Mouse (Mus musculus): ENCODE measurements around the gene Abhd14b.

The Abhd14b gene

GRCm38 (mm10) chr9:106460401-106461025 is 13.3 kb downstream of the Abhd14b start:
- no peak for DNase-seq (ENCODE audit: low read depth)

- DNase-seq (ENCODE audit: low read depth) = no peak
These were observed 13.8 kb downstream of the Abhd14b start for GRCm38 (mm10) chr9:106461026-106461415.

GRCm38 (mm10) chr9:106461641-106462429 is 14.6 kb downstream of the Abhd14b start:
- DNase-seq (ENCODE audit: low read depth) = no peak

- no peak for DNase-seq (ENCODE audit: low read depth)
These were observed 15.2 kb downstream of the Abhd14b start for GRCm38 (mm10) chr9:106462430-106462800.

GRCm38 (mm10) chr9:106463122-106464063 is 16.1 kb downstream of the Abhd14b start:
- DNase-seq (ENCODE audit: low read depth) = no peak

- DNase-seq (ENCODE audit: low read depth) = no peak
These were observed 17.7 kb downstream of the Abhd14b start for GRCm38 (mm10) chr9:106464751-106465541.

GRCm38 (mm10) chr9:106465571-106466200 is 18.4 kb downstream of the Abhd14b start, which contains the start of gene Gpr62:
Gpr62 (minus strand) TSS chr9:106465938.
- no peak for DNase-seq (ENCODE audit: low read depth)

GRCm38 (mm10) chr9:106466721-106467120 is 19.5 kb downstream of the Abhd14b start:
- no peak for DNase-seq (ENCODE audit: low read depth)

- DNase-seq (ENCODE audit: low read depth) = no peak
These were observed 20.5 kb downstream of the Abhd14b start for GRCm38 (mm10) chr9:106467746-106468145.

- no peak for DNase-seq (ENCODE audit: low read depth)
These were observed 22.1 kb downstream of the Abhd14b start for GRCm38 (mm10) chr9:106469317-106469716.

- DNase-seq (ENCODE audit: low read depth) = no peak
These were observed 22.5 kb downstream of the Abhd14b start for GRCm38 (mm10) chr9:106469776-106470175.

- DNase-seq (ENCODE audit: low read depth) = no peak
These were observed 23.9 kb downstream of the Abhd14b start for GRCm38 (mm10) chr9:106470991-106471750.

- DNase-seq (ENCODE audit: low read depth) = no peak
These were observed 24.6 kb downstream of the Abhd14b start for GRCm38 (mm10) chr9:106471892-106472291.

- no peak for DNase-seq (ENCODE audit: low read depth)
These were observed 25.1 kb downstream of the Abhd14b start for GRCm38 (mm10) chr9:106472321-106472720.

GRCm38 (mm10) chr9:106473081-106473752 is 26.0 kb downstream of the Abhd14b start:
- no peak for DNase-seq (ENCODE audit: low read depth)

GRCm38 (mm10) chr9:106473753-106474105 is 26.5 kb downstream of the Abhd14b start:
- no peak for DNase-seq (ENCODE audit: low read depth)

GRCm38 (mm10) chr9:106474456-106474855 is 27.2 kb downstream of the Abhd14b start:
- peak; percentile 60 for DNase-seq (ENCODE audit: low read depth)

GRCm38 (mm10) chr9:106475046-106475445 is 27.8 kb downstream of the Abhd14b start:
- no peak for DNase-seq (ENCODE audit: low read depth)

GRCm38 (mm10) chr9:106475663-106476001 is 28.4 kb downstream of the Abhd14b start, which contains the start of gene Rrp9:
Rrp9 (plus strand) TSS chr9:106475963.
- no peak for DNase-seq (ENCODE audit: low read depth)

Measured in fibroblast of lung, adult 2 months (primary cell).